Mouse (Mus musculus) liver, embryonic 14.5 days (tissue): ENCODE data around the gene Gm49395.

Experiments
- CTCF ChIP-seq: IDR thresholded peaks from 2 replicates; pipeline ENCODE4 v1.5.1; 2016; ENCODE audit warnings: antibody characterized with exemption, low read depth, control low read depth
- EP300 ChIP-seq: IDR thresholded peaks from 2 replicates; pipeline ENCODE4 v1.6.1; 2016; ENCODE audit warnings: antibody characterized with exemption, low read depth

DNA sequence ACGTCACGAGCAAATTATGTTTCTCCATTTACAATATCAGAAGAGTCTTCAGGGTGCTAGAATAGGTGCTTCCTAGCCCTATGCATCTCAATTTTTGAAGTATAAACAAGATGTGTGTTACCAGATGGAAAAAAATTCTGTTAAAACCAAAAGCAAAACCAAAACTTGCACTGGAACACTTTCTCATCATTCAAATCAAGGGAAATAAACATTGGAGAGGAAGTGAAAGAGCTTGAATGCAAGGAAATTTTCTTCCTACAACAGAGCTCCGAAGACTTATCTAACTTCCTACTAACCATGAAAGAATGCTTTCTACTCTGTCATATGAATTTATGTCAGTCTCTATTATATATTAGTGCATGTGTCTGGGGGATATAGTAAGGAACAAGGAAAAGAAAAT is 35.0 kb upstream of the Gm49395 start:
- TF ChIP-seq CTCF (no peak), EP300 (no peak)
